Mouse (Mus musculus) common myeloid progenitor, adult 5-6 weeks (primary cell): ENCODE results near the gene Atp1b1. TPM values are rescaled to one million over a fixed set of nuclear protein-coding genes. Genes with fewer than 3 reads are reported as not detected.

Source experiments
- ATAC-seq: replicated peaks from 2 replicates; pipeline ENCODE4 v1.8.0; 2016; ENCODE audit warnings: low read depth, mild to moderate bottlenecking, moderate TSS enrichment, inconsistent platforms; ENCODE audit not compliant: poor library complexity, severe bottlenecking
- total RNA-seq: library from RNA; stranded (forward); fragments of 200-1000, 187-1606 nt; gene quantifications from 2 replicates; pipeline ENCODE4 v1.2.3, GENCODE M21; 2017

The Atp1b1 gene
- total RNA-seq, 1 experiment from 2014 or later: 1.4 TPM

GRCm38 (mm10) chr1:164445620-164446162 is 12.5 kb downstream of the Atp1b1 start:
- no peak for ATAC-seq

- ATAC-seq: peak; percentile 27
Observed at GRCm38 (mm10) chr1:164441408-164441974, 16.7 kb downstream of the Atp1b1 start.

GRCm38 (mm10) chr1:164440708-164441407 is 17.3 kb downstream of the Atp1b1 start:
- no peak for ATAC-seq

GRCm38 (mm10) chr1:164440230-164440629 is 17.9 kb downstream of the Atp1b1 start:
- ATAC-seq: peak; percentile 96

- ATAC-seq: no peak
Observed at GRCm38 (mm10) chr1:164436749-164437148, 21.4 kb downstream of the Atp1b1 start.

GRCm38 (mm10) chr1:164434049-164434448 is 24.1 kb downstream of the Atp1b1 start:
- no peak for ATAC-seq

GRCm38 (mm10) chr1:164432649-164433048 is 25.5 kb downstream of the Atp1b1 start:
- no peak for ATAC-seq

- no peak for ATAC-seq
Observed at GRCm38 (mm10) chr1:164428644-164429043, 29.5 kb downstream of the Atp1b1 start.

- ATAC-seq: no peak
Observed at GRCm38 (mm10) chr1:164427777-164428176, 30.4 kb downstream of the Atp1b1 start.

- ATAC-seq: peak; percentile 63
Observed at GRCm38 (mm10) chr1:164426227-164426626, 31.9 kb downstream of the Atp1b1 start.

GRCm38 (mm10) chr1:164420623-164421354 is 37.4 kb downstream of the Atp1b1 start:
- ATAC-seq: no peak

- no peak for ATAC-seq
Observed at GRCm38 (mm10) chr1:164419401-164419800, 38.8 kb downstream of the Atp1b1 start.

- no peak for ATAC-seq
Observed at GRCm38 (mm10) chr1:164418320-164418719, 39.8 kb downstream of the Atp1b1 start.

GRCm38 (mm10) chr1:164417604-164418003 is 40.6 kb downstream of the Atp1b1 start:
- peak; percentile 62 for ATAC-seq

- no peak for ATAC-seq
Observed at GRCm38 (mm10) chr1:164416692-164417394, 41.3 kb downstream of the Atp1b1 start.

- no peak for ATAC-seq
Observed at GRCm38 (mm10) chr1:164415347-164415751, 42.8 kb downstream of the Atp1b1 start.

GRCm38 (mm10) chr1:164413608-164414007 is 44.5 kb downstream of the Atp1b1 start:
- ATAC-seq: no peak

GRCm38 (mm10) chr1:164412906-164413305 is 45.2 kb downstream of the Atp1b1 start:
- ATAC-seq: no peak

GRCm38 (mm10) chr1:164411306-164411705 is 46.8 kb downstream of the Atp1b1 start:
- no peak for ATAC-seq

- no peak for ATAC-seq
Observed at GRCm38 (mm10) chr1:164408655-164409054, 49.5 kb downstream of the Atp1b1 start.
